Mouse (Mus musculus): Measurements from ENCODE around the gene Med12l.

GRCm38 (mm10) chr3:59257740-59258664, 252.4 kb downstream of the Med12l start:
- TF ChIP-seq CTCF (IDR thresholded peaks at IDR 0.05; ENCODE audit: low read depth) (no peak), EP300 (IDR thresholded peaks at IDR 0.05; ENCODE audit: low read depth) (no peak)
